Mouse (Mus musculus): Measurements from ENCODE around the gene Cep112.

- TF ChIP-seq CTCF (IDR thresholded peaks at IDR 0.05; ENCODE audit: extremely low read depth, insufficient read depth, low read length), result no peak
- no peak for TF ChIP-seq POLR2A (IDR thresholded peaks at IDR 0.05; ENCODE audit: extremely low read depth, insufficient read depth, low read length)
These were observed 467.4 kb downstream of the Cep112 start for GRCm38 (mm10) chr11:108892406-108892805.
